Mouse (Mus musculus) liver, adult 2 months (tissue): Measurements from ENCODE around the gene Zfp422.
A peak's percentile ranks its signal among the peaks of the same experiment; 100 is the strongest.

ENCODE experiments used
- CTCF ChIP-seq: fragments of 200-500 bp; IDR thresholded peaks from 2 replicates; pipeline ENCODE4 v1.5.1; 2011; ENCODE audit warnings: low read depth, low read length, control low read depth
- POLR2A ChIP-seq: fragments of 200-500 bp; IDR thresholded peaks from 2 replicates; pipeline ENCODE4 v1.6.1; 2011; ENCODE audit warnings: low read length, control low read depth; ENCODE audit not compliant: insufficient read depth; ENCODE audit errors: extremely low read depth

GRCm38 (mm10) chr6:116653191-116653590 is 24.4 kb upstream of the Zfp422 start:
- peak; percentile 56; the same call in 1 of the 2 replicates for TF ChIP-seq POLR2A
- no peak for TF ChIP-seq CTCF
